Mouse (Mus musculus) c-Kit-positive CD71-positive TER-119-negative erythroid progenitor cells, embryonic 14.5 days (primary cell): Measurements from ENCODE around the gene Ifitm2.

Experiments used
- DNase-seq: peaks from one replicate; pipeline ENCODE4 v3.0.0-alpha.2; 2013; ENCODE audit warnings: low read depth

The Ifitm2 gene

DNA sequence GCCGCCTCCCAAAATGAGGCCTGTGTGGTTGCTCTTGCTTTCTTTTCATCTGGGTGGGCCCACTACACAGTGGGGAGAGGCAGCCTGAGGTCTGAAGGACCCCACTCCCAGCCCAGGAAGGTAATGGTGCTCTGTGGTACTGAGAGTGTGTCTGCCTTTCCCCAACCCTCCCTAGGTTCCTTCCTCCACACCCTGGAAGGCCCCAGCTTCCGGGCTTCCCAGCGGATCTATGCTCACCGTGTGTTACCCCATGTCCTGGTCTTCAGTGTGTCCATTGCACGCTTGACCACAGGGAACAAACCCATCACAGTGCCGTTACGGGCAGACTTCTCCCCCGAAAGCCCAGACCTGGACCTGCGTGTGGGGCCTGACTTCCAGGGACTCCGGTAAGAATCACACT is 13.0 kb downstream of the Ifitm2 start:
- DNase-seq = no peak

DNA sequence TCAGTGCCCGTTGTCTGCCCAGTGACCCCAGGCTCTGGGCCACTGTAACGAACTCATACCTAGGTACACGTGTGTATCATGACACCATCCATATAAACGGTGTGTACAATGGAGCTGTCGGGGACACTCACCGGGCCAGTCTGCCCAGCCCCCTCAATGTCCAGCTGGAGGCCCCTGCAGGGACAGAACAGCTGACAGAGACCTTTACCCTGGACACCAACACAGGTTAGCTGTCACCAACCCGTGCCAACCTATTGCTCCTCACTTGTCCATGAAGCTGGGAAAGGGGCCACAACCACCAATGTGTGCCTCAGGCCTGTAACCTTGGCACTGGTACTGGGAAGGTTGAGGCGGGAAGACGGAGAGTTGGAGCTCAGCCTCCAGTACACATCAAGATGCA is 13.4 kb downstream of the Ifitm2 start:
- DNase-seq = no peak

DNA sequence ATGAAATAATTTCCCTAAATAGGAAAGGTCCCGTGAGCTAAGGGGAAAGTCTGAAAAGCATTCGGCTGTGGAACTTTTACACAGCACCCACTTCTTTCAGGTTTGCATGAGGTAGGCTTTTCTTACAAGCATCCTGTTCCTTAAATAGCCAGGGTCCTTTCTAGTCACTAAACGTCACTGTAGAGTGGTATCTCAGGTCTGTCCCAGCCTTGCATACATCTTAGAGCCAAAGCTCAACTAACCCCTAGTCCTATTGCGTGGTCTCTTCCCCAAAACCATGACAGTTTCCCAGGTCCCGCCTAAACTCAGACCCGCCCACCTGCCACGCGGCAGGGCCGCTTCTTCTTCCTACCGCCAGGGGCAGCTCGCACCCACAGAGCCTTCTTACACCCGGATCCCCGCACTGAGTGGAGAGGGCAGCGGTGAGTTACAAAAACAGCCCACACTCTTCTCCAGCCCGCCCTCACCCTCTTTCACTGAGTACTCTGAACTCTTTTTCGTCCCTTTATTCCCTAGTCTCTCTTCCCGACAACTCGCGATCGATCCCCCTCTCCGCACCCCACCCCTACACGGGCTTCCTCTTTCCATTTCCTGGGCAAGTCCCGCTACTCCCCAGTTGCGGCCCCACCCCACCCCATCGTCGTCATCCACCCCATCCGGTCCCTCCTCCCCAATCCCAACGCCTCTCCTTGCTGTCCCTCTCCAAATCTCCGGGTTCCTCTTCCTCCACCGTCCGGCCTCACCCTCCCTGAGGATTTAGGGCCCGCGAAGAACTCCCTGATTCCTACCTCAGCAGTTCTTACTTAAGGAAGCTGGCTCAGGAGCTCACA is 14.3 kb downstream of the Ifitm2 start, which contains the start of gene Pgghg:
TSS of gene Pgghg (plus strand) at position 170 of the 830 bp plus-strand sequence.
- DNase-seq = peak; percentile 71

DNA sequence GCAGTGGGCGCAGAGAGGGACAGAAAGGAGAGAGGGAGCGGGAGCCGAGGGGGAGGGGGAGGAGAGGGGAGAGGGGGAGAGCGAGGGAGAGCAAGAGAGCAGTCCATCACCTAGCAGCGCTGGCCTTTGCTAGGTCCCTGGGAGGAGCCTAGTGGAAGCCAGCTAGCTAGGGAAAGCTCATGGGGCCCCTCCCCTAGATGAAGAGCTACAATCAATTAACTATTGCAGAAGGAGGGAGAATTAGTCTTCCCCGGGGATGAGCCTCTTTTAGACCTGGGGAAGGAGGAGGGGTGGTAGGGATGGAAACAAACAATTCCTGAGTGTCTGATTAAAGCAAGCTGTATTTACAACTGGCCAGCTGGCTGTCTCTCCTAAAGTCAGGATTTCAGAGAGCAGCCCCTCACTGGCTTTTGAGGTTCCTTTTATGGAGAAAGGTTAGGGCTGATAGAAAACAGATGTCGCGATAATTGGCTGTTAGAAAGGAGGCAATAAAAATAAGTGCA is 16.1 kb downstream of the Ifitm2 start:
- no peak for DNase-seq

DNA sequence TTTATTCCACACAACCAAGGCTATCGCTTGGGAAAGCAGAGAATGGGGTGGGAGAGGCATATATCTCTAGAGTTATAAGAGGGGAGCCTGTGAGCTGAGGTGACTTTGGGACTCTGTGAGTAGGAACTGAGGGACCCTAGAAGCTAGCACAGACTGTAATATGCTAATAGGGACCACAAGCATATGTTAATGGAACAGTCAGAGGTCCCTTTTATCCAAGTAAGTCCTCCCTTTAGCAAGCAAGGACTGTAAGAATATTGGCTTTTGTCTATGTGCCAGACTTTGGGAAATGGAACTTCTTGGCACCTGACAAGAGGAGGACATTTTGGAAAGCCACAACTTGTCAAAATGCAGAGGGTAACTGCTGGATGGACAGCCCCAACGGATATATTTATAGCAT is 16.9 kb downstream of the Ifitm2 start:
- no peak for DNase-seq

DNA sequence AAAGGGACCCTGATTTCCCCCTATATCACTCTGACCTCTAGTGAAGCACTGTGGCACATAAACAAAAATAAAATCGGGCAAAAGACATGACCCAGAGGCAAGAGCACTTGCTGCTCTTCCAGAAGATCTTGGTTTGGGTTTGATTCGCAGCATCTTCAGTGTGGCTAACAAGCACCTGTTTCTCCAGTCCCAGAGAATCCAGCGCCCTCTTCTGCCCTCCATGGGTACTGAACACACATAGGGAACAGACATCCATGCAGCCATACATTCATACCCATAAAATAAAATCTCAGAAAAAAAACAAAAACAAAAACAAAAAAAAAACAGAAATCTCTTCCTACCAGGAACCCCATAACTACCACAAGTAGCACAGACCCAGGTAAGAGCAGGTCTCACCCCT is 17.4 kb downstream of the Ifitm2 start:
- peak; percentile 25 for DNase-seq

DNA sequence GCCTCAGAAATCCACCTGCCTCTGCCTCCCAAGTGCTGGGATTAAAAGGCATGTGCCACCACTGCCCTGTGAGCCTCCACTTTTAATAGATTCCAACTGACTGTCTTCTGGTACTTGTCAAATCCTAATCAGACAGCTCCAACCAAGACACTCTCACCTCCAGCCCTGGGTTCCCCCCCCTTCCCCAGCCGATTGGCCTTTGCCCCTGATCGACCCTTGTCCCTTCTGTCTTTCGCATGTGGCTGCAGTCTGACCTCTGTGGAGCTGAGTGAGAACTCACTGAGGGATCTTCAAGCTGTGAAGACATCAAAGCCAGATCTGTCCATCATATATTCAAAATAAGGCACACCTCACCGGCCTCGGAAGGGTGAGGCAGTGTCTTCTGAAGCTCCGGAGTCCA is 28.6 kb downstream of the Ifitm2 start:
- no peak for DNase-seq

DNA sequence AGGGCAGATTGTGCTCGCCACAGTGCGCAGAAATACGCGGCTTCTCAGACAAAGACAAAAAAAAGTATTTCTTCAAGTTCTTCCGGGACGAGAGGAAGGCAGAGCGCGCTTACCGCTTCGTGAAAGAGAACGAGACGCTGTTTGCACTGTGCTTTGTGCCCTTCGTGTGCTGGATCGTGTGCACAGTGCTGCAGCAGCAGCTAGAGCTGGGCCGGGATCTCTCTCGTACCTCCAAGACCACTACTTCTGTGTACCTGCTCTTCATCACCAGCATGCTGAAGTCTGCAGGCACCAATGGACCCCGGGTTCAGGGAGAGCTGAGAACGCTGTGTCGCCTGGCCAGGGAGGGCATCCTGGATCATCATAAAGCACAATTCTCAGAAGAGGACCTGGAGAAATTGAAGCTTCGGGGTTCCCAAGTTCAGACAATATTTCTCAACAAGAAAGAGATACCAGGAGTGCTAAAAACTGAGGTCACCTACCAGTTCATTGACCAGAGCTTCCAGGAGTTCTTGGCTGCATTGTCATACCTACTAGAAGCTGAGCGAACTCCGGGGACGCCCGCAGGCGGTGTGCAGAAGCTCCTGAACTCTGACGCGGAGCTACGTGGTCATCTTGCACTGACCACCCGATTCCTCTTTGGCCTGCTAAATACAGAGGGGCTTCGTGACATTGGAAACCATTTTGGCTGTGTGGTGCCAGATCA is 32.6 kb downstream of the Ifitm2 start:
- no peak for DNase-seq

DNA sequence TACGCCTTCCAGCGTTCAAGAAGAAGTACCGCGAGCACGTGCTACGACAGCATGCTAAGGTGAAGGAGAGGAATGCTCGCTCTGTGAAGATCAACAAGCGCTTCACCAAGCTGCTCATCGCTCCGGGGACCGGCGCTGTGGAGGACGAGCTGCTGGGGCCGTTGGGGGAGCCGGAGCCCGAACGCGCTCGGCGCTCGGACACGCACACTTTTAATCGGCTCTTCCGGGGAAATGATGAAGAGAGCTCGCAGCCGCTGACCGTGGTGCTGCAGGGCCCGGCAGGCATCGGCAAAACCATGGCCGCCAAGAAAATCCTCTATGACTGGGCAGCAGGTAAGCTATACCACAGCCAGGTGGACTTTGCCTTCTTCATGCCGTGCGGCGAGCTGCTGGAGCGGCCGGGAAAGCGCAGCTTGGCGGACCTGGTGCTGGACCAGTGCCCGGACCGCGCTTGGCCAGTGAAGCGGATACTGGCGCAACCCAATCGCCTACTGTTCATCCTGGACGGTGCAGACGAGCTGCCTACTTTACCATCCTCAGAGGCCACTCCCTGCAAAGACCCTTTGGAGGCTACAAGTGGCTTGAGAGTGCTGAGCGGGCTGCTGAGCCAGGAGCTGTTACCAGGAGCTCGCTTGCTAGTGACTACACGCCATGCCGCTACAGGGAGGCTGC is 33.3 kb downstream of the Ifitm2 start:
- DNase-seq = no peak

DNA sequence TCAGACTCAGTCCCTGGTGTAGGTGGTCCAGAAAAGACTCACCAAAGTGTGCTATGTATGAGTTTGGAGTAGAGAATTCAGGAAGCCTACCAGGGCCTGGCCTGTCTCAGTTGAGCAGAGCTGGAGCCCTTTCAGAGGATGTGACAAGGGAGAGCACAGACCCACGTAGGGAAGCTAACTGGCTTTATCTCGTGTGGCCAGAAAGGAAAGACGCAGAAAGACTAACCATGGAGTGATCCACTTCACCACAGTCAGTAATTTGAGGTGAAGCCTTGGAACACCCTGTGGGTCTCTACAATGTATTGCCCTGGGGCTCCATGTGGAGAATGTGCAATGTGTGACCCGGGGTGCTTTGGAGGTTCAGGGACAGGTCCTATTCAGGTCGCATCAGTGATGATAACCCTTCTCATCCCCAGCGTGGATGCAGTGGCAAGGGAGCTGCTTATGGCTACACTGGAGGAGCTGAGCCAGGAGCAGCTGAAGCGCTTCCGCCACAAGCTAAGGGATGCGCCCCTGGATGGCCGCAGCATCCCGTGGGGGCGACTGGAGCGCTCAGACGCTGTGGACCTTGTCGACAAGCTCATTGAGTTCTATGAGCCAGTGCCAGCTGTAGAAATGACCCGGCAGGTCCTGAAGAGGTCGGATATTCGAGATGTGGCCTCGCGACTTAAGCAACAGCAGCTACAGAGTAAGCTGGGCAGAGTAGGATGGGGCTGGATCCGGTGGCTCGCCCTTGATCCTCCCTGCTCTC is 34.4 kb downstream of the Ifitm2 start:
- DNase-seq = no peak

DNA sequence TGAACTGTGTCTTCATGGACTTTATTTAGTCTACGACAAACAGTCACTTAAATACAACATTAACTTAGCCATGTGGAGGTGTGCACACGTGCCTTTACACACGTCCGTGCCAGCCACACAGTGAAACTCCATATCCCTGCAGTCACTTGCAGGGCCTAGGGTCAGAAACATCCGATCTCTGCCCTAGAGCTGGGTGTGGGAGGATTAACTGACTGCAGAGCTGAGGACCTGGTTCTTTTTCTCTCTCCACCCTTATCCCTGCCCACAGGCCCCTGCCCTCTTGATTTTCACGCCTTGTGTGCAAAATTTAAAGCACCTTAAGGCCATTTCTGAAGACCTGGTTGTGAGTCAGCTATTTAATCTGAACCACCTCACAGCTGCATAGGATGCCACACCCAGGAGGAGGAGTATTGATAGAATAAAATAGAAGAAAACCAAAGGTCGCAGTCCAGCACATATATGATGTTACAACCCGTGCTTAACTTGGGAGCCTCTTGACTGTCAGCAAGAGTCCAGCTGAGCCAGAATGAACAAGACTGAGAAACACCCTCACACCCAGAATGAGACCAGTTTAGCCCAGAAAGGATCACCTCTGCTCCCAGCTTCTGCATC is 35.3 kb downstream of the Ifitm2 start, which contains the start of gene Nlrp6:
TSS of gene Nlrp6 (plus strand) at position 485 of the 612 bp plus-strand sequence.
- DNase-seq = no peak

DNA sequence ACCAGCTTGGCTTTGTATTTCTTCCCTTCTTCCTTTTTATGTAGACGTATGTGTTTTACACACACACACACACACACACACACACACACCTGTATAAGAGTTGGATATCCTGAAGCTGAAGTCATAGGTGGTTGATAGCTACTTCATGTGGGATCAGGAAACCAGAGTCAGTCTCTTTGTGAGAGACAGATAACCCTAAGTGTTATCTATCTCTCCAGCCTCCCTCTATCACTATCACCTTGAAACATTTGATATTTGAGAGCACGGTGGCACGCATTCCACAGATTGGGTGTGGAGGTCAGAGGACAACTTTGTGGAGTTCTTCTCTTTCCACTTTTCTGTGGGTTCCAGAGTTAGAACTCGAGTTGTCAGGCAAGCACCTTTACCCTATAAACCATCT is 35.9 kb downstream of the Ifitm2 start:
- DNase-seq = no peak

DNA sequence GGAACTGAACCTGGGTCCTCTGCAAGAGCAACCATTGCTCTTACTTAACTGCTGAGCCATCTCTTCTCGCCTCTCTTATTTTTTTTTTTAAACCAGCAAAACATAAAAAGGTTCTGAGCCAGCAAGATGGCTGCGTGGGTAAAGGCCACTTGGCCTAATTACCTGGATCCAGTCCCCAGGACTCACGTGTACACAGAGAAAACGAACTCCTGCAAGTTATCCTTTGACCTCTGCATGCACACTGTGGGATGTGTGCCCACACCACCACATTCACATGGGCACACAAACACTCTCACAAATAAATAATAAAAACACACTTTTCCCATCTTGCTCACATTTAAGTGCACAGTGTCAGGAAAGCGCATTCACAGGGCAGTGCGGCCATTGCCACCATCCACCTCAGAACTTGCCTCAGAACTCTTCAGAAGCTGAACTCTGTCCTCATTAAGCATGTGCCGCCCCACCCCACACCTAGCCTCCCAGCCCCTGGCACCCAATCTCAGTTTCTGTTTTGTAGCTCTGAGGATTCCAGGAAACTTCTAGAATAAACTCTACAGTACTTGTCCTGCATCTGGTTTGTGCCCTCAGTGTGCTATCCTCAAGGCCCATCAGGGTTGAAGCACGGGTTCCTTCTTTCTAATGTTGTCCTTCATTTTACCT is 41.6 kb downstream of the Ifitm2 start:
- DNase-seq = no peak

DNA sequence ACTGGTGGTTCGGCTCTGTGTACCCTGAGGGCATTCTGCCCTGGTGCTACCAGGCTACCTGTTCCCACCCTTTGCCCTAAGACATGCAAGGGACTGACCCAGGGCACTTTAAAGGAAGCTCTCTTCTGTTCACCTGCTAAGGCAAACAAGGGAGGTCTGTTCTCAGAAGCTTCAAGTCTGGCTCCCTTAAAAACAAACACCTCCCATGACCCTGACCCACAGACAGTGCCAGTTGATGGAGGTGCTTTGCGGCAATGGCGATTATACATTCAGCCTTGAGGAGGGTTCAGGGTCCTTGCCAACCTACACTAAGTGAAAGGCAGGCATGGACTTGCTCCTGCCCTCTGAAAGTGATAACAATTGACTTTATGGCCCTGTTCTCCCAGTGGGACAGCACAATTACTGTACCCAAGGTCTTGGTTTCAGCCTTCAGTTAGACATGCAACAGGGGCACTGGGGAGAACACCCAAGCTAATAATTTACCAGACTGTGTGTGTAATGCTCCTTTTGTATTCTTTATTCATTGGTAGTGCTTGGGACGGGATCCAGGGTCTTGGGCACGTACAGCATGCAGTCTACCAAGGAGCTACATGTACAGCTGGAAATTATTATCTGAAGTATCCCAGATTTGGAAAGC is 42.8 kb downstream of the Ifitm2 start:
- no peak for DNase-seq

DNA sequence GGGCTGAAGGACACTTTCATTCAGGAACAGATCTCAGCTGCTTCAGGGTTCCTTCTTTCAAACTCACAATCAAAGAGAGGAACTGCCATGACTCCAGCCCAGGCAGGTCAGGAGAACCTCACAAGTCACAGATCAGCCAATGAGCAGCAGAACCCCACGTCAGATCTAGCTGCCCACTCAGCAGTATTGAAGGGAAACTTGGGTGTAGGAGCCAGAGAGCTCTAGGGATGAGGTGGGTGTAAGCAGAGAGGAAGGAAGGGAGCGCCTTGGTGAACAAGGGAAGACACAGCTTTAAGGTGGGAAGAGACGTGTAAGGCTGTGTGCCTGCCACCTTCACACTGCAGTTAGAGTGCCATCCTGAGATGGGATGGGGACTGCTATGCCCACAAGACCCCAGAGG is 43.5 kb downstream of the Ifitm2 start:
- no peak for DNase-seq

DNA sequence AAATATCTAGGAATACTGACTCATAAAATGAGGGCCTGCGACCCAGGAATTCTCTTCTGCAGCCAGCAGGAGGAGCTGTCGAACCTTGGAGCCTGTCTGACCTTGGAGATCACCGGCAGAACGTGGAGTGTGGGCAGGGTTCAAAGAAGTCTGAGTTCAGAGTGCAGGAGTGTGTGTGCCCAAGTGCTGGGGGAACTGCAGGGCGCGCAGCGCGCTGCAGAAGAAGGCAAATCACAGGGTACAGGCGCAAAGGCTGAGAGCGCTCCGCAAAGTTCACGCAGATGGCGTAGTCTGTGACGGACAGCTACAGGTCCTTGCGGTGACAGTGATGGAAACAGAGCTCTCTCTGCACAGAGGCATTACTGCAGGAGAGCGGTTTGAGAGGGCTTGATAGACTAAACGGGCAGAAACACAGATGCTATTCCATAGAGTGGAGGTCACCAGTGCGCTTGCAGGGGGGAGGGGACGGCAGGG is 47.1 kb downstream of the Ifitm2 start:
- peak; percentile 61 for DNase-seq

DNA sequence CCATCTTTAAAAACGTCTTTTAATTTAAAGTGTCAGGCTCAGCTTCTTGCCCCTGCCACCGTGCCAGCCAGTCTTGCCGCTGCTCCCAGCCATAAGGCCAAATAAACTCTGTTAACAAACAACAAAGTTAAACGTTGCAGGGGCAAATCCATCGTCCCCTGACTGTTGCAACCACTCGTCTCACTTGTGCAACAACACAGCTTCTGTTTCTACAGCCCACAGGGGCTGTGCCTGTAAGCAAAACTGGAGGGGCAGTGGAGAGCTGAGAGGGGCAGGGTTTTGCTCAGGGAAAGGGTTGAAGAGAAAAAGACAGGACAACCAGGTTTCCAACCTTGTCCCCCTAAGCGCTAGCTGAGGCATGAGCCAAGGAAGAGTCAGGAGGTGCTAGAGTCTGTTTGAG is 47.6 kb downstream of the Ifitm2 start:
- no peak for DNase-seq

DNA sequence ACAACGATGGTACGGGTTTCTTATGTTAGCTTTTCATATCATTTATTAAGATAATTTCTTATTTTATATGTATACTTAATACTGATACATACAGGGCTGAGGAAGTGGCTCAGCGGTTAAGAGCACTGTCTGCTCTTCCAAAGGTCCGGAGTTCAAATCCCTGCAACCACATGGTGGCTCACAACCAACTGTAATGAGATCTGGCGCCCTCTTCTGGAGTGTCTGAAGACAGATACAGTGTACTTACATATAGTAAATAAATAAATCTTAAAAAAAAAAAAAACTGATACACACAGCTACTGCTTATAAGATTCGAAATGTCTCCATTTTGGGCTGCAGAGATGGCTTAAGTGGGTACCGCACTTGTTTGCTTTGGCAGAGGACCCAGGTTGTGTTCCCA is 48.1 kb downstream of the Ifitm2 start:
- DNase-seq = no peak

DNA sequence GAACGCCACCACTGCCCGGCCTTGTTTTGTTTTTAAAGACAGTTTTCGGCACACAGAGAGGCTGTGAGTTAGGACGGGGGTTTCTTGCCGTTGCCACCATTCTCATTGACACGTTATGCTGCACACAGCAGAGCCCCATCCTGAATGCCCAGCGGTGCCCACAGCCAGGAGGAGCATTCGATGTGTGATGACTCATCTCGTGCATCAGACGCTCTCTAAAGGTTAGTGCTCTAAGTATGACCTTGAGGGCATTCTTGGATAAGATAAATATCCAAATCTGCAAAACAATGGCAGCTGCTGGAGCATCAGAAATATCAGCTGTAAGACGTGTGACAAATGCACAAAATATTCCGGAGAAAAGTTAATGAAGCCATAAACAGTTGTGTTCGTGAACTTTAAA is 48.7 kb downstream of the Ifitm2 start:
- DNase-seq = no peak

DNA sequence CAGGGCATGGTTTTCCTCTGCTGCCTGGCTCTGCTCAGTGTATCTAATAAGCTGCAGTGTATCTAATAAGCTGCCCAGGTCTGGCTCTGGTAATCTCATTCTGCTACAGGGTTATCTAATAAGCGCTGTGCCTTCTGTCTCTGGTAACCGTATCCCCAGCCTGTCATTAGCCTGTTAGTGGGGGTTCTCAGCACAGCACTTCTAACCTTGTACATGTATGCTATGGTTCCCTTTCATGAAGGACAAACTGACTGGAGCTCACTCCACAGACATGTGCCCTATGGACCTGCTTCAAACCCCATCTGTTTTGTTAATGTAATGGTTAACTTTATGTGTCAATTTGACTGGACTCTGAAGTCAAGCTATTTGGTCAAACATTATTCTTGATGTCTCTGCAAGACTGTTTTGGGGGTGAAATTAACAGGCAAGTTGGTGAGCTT is 50.1 kb downstream of the Ifitm2 start:
- no peak for DNase-seq
